Mouse (Mus musculus): ENCODE measurements around the gene Unc80. TPM values are rescaled to one million over a fixed set of nuclear protein-coding genes. Genes with fewer than 3 reads are reported as not detected.

Unc80 gene
- polyA plus RNA-seq (2017; shearing (Covaris generic)): under 1 TPM in 1 of 3 experiments, not detected in 2; 0.03 TPM

DNA sequence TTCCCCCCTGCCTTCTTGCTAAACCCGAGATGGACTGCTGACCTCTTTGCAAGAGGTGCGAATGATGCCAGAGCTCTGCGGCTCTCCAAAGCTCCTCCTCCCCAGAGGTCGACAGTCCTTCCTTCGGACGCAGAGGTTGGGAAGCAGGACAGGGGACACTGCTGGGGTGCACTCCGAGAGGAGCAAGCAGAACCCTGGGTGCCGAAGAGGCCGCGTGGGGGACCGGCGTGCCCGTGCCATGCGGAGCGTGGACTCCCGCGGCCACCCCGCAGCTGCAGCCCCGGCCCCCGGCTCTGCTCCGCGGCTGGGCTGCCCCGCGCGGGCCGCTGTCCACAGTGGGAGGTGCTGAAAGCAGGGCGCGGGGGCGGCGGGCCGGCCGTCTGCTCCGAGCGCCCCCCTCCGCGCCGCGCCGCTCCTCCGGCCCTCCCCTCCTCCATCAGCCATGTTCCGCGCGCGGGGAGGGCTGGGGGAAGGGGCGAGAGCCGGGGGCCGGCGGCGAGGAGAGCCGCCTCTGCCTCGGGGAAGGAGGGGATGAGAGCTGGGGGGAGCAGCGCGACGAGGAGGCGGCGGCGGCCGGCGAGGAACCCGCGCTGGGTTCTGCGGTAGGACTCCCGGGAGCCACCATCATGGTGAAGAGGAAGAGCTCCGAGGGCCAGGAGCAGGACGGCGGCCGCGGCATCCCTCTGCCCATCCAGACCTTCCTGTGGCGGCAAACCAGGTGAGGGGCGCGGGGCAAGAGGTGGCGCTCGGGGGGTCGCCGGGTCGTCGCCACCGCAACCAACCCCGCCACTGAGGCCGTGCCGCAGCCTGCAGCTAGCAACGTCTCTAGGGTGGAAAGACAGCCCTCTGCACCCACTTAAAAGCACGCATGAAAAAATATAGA is at the start of gene Unc80:
Gene Unc80 (plus strand): TSS at position 547 of the 883 bp plus-strand sequence.
- no peak for ATAC-seq

DNA sequence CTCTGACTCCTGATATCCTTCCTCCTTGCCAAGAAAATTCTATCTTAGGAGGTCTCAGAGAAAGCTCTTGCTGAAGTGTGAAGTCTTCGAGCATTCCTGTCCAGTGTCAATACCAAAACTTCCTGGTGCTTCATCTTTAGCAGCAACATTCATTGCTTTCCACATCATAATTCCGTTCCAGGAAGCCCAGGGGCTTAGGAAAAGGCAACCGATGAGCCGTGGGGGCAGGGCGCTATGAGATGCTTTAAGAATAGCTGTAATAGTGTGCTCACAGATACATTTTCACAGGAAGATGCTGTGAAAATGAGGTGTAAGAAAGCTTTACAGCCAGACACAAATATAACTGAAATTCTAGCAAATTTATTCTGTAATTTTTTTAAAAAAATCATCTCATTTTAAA is 42.1 kb upstream of the Unc80 start:
- ATAC-seq: no peak

DNA sequence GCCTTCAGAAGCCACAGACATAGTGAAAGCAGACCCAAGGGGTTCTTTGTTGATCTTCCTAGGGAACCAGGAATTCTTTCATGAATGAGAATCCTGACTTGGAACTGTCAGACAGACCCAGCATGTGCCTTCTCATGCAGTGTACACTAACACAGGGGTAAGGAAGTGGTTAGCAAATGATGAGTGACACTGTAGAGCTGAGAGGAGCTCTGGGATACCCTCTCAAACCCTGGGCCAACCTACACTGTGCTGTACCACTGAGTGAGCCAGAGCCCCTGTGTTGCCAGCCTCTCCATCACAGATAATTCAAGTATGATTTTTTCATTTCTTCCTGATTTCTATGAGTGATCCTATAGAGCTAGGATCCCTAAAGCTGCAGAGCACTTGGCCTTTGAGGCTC is 37.2 kb upstream of the Unc80 start:
- ATAC-seq: no peak

DNA sequence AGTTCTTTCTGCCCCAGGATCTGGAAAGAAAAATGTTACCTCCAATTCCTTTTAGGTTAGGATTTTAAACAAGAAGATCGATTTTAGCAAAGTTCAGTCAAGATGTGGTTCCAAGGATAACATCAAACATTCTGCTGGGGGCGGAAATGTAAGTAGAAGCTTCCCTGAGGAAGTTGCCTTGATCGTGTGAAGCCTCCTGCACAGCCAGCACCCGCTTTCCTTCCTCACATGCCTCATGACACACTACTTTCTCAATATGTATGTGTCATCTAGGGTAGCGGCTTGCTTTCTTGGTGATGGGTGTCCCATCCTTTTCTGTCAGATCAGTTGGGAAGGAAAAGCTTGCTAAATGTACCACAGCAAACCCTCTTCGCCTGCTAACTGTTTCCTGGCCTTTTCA is 36.7 kb upstream of the Unc80 start:
- no peak for ATAC-seq

DNA sequence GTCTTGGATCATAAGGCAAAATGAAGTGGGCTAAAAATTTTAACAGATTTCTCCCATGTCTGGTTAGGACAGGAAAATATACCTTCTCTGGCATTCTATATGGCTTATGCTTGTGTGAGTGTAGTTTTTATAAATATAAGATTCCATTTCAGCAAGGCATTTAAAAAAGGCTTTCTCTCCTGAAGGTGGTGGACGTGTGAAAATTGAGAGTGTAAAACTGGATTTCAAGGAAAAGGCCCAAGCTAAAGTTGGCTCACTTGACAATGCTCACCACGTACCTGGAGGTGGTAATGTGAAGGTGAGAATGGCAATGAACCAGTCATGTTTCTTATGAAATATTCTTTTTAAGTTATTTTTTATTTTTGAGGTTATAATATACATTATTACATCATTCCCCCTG is 30.1 kb upstream of the Unc80 start:
- ATAC-seq: no peak

DNA sequence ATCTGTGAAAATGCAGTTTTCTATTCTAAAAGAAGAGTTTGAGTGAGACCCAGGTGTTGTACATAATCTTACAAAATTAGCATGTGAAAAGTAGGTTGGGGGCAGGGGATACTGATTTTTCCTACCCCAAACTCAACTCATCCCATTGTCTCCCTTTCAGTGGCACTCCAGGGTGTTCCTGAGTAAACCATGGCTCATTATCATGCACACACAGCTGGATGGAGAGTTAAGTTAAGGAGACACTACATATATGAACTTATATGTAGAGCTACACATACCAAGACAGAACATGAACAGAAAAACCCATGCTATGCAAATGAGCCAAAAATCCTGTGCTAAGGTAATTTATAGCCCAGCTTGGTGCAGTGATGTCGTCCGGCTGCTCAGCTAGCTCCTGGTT is 25.2 kb upstream of the Unc80 start:
- no peak for ATAC-seq

DNA sequence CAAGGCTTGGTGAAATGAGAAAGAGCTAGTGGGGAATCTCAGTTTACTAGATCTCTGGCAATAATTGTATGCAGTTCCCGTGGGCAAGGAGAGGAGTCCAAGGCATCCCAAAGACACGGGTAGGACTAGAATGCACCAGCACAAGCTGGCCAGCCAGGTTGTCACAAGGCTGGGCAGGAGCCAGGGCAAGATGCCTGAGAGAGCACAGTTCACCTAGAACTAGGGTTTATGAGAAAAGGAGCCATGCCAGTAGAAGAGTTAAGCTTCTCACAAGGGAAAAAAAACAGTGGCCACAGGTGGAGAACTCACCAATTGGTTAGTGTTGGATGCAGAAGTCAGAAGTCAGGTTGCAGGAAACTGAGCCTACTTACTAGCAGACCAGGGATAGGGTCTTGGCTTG is 18.7 kb upstream of the Unc80 start:
- no peak for ATAC-seq

DNA sequence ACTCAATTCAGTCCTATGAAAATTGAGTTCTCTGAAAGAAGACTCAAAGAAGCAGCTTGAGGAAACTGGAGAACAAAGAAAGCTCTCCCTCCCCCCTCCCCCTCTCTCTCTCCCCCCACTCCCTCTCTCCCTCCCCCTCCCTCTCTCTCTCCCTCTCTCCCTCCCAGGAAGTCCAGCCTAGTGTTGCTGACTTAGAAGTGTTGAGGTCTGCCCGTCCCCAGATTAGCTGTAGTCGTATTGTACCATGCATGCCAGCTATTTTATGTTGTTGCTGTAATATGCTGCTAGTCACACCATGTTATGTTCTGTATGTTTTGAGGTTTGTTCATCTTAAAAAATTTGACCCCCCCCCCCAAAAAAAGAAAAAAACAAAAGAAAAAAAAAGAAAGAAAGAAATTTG is 11.6 kb upstream of the Unc80 start:
- no peak for ATAC-seq

DNA sequence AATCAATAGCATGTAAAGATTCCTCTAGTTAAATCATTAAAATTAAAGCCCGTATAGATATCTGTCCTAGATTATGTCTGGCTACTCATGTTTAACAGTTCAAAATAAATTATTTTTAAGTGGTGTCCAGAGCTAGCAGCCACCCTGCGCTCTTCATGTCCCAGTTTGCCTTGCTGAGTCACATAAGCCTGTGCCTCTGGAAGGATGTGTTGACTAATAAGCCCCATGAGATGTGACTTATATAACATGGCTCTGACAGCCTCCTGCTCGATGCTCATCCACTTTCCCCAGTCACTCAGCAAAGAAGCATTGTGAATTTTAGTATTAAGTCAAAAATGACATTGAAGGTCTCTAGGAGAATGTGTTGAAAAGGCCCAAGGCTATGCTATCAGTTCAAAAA is 10.4 kb upstream of the Unc80 start:
- no peak for ATAC-seq

DNA sequence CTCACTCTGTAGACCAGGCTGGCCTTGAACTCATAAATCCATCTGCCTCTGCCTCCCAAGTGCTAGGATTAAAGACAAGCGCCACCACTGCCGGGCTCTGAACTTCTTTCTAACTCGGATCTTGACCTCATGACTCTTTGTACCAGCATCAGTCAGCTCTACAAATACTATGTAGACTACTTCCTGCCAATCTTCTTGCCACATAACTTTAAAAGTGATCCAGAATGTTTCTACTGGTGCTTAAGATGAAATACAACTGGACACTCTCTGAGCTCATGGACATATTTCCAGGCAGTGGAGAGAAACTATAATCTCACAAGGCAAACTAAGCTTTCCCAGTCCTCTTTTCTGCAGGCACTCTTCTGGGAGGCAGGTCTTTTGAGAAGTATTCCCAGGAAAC is 8.8 kb upstream of the Unc80 start:
- ATAC-seq: no peak

DNA sequence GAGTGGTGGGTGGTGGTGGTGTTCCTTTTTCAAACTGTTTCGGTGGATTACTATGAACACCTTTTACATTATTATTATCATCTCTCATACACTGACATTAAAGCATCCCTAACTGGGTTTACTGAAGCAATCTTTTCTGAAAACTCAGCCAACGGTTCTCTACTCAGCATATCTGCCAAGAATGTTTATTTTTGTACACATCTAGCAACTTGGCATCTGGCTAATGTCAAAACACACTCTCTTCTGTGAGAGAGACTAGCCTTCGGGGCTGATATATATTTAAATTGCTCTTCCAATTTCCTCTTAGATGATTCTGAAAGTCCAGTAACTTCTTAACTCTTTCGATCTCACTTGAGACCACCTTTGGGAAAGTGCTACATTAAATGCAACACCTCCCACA is 7.3 kb upstream of the Unc80 start:
- no peak for ATAC-seq

DNA sequence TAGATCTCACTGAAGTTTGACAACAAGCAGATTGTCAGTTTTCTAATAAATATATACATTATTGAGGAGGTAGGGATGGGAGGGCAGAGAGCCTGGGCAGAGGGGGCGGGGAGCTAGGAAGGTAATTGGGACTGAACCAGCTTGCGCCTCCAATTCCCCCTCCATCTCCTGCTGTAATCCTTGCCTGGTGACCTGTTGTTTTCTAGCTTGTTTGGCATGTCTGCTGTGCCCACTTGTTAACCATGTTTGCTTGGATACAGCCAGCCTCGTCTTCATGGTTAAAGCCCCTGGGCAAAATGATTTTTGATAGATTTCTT is 495 bp downstream of the Unc80 start:
- ATAC-seq: no peak

DNA sequence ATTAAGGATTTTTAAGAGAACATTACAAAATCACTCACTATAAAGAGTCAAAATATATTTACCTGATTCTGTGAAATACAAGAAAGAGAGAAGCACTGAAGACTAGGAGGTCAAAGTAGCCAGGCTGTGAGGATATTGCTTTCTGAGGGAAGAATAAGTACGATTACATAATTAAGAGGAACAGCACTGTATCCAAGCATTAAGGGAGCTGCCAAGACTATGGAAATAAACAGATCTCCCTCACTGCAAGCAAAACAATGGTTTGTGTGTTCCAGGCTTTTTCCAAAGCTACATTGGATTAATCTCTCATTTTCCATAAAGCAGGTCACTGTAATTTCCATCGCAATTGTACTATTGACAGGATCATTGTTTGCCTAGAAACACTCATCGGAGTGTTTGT is 14.6 kb downstream of the Unc80 start:
- ATAC-seq: no peak

DNA sequence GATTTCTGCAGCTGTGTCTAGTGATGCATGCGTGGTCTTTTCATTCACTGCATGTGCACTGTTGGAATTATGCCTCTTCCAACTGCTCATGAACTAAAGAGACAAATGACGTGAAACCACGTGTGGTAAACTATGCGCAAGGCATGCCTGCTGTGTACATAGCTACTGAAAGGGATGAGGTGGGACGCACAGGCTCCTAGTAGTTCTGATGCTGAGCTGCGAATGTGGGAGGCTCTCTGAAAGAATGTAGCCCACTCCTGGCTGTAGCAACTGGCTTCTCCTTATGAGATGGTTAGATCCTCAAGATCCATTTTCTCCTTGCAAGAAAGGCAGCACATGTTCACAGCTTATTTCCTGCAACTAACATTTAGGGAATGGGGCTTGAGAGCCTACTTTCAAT is 24.9 kb downstream of the Unc80 start:
- no peak for ATAC-seq

DNA sequence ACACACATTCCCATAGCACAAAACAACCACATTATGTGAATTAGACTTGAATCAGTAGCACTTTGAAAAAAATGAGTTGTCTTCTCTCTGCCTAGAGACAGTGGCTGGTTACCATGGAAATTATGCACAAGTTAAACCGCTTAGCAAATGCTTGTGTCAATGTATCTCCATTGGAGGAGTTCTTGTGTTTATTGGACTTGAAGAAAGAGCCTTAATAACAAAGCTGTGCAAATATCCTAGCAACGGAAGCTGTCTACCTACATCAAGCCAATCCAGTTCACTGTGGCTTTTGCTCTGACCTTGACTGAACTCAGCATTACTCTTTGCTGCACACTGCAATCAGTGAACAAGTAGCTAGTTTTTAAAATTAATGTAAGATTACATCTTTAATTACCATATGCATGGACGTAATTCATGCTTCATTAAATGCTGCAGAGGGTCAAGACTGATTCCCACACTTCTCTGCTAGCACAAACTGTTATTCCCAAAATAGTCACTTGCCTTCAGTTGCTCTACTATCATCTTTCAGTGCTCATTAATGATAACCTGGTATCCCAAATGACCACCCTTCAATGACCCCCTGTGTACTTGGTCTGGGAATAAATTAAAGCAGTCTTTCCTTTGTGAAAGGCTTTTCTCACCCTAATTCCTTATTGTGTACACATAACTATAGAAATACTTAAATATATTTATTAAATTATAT is 27.3 kb downstream of the Unc80 start:
- ATAC-seq: no peak

DNA sequence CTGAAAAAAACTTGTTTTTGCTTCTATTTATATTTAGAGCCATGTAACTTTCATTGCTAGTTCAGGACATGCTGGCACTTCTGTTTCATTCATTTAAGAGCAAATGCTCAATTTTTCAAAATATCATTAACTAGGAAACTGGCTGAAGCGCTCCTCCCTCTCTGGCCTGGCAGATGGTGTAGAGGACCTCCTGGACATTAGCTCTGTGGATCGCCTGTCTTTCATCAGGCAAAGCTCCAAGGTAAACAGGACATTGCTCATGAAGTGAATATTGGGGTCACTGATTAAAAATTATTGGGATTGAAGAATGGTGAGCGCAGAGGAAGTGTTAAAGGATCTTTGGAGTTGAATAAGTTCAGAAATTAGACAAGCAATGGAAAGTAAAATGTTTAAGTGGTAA is 82.6 kb downstream of the Unc80 start:
- no peak for ATAC-seq

DNA sequence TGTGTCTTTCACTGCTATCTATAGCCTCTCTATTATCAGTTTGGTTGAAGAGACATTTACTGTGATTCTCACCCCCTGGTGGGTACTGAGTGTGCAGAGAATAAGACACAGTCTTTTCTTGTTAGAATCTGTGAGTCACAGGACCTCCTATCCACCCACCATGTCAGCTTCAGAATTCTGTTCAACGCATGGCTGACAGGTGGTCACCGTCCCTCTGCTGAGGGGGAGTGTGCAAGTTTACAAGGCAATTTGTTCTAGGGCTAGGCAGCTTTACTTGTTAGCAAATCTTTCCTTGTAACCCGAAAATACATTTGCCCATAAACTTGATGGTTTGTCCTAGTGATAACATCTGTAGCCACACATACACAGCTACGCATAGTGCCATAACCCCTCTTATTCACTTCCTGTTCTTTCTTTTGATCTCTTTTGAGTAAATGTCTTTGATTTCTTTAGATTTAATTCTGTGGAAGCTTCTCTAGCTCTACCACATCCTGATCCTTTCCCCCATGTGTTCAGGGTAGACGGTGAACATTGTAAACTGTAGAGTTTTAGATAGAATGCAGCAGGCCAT is 84.3 kb downstream of the Unc80 start:
- ATAC-seq: peak; percentile 88

DNA sequence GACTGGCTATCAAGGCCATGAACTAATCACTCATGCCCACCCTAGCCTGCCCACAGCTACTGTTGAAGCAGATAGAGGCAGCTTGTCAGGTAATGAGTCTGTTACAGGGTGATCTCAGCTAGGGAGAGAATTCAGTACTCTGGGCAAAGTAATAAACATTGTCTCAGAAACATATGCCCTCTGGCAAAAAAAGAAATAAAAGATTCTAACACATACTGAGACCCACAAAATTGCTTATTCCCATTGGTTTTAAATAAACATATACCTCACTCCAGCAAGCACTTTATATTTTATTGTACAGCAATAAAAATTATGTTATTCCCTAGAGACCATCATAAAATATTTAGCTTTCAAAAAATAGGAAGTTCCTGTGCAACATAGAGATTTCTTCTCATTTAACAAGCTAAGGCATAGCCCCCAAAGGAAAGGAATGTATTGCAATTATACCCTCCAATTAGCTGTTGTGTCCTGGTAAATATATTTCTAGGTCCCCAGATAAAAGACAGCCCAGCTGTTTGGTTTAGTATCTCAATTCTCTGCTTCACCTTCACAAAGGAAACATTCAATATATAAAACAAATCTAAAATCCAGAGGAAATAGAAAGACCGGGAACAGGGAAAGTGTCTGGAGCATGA is 93.6 kb downstream of the Unc80 start:
- no peak for ATAC-seq

DNA sequence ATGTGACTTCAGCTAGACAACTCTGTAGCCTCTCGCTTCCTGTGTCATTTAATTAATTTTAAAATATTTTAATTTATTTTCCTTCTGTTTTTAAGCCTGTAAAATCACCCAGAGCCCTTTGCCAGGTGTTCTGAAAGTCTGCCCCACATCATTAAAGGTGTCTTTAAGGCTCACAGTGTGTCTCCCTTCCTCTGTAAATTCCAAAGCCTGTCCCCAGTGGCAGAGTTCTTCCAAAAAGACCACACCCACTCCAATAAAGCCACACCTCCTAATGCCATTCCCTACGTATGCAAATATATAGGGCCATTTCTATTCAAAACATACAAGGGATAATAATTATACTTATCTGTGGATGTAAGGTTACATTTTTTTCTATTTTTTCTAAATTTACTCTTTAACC is 94.2 kb downstream of the Unc80 start:
- ATAC-seq: no peak

DNA sequence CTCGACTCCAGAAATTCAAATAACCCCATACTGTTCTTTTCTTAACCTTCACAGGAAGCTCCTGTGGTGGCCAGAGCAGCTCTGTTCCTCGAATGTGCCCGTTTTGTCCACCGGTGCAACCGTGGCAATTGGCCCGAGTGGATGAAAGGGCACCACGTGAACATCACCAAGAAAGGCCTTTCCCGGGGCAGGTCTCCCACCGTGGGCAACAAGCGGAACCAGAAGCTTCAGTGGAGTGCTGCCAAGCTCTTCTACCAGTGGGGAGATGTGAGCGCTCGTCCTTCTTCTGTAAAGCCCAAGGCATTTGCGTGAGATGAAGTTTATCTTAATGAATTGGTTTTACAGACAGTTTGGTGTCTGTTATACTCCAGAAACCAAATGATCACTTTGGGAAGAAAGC is 101.6 kb downstream of the Unc80 start:
- ATAC-seq: no peak

DNA sequence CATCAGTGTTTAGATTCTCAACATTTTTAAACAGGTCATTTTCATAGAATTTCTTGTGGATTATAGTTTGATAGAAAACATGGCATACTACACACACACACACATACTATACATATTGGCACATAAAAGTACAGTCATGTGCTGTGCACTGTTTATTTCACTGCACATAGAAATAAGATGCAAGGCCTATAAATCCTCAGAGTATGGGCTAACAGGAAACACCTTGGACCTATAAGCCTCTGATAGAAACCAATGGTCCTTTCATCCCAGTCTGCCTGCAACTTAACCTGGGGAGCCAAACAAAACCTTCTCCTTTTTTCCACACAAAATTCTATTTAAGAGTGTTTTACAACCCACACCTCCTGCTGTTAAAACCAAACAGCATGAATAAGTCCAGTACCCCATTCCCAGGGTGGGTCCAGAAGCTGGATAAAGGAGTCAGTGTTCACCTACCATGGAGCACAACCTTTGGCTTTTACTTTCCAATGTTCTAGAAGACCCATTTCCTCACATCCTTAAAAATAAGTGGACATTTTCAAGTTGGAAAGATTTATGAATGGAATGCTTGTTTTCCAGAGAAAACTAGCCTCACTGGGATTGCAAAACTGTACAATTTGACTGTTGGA is 129.1 kb downstream of the Unc80 start:
- no peak for ATAC-seq

DNA sequence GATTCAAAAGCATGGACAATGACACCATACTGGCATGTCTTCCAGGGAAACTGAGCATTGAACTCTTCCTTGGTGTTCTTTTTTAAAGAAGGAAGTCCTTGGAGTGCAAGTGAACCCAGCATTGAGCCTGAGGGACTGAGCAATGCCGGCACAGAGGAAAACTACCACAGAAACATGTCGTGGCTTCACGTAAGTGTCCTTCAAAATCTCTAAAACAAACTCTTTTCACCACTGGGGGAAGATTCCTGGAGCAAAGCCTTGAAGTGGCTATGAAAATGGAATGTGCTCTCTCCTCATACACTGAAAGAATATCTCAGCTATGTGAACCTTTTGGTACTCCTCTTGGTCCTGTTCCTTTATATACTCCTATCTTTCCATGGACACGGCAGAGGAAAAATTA is 140.1 kb downstream of the Unc80 start:
- no peak for ATAC-seq

DNA sequence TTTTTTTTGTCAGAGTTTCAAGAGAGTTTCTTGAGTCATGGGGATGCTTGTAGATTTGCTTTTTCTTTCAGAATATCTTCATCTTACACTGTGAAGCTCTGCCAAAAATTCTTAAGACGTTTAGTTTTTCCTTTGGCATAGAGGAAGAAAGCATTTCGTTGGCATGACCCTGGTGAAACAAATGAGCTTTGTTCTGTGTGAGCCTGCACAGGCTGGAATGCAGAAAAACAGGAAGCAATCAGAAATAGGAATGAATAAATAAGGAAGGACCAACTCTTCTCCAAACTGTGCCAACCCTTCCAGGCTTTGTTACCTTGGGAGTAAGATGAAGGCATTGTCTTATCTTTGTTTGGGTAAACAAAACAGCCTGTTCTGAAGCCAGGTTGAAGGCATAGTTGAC is 149.0 kb downstream of the Unc80 start:
- no peak for ATAC-seq
